Mouse (Mus musculus): Measurements from ENCODE around the gene Lrrc2. TPM values are rescaled to one million over a fixed set of nuclear protein-coding genes. Genes with fewer than 3 reads are reported as not detected.
A peak's percentile ranks its signal among the peaks of the same experiment; 100 is the strongest.

Gene Lrrc2
- total and polyA plus RNA-seq, 3 experiments, result 0.07 TPM; not detected in 2

GRCm38 (mm10) chr9:110950109-110950508 lies 1.2 kb upstream of the Lrrc2 start:
- Histone ChIP-seq H3K9me3 (replicated peaks; ENCODE audit: insufficient read depth, low read length) (no peaks in the 10 kb centered on the region), H3K79me2 (ENCODE audit: control insufficient read depth, insufficient read depth, low read length, poor library complexity) (no peaks in the 10 kb centered on the region), H3K27ac (ENCODE audit: control insufficient read depth, low read depth, low read length) (no peak overlapping the region), H3K9ac (ENCODE audit: control insufficient read depth, low read depth, low read length, poor library complexity, severe bottlenecking) (no peak overlapping the region), H3K4me3 (ENCODE audit: control insufficient read depth in 1 of 2, insufficient read depth in 1 of 2, low read depth in 2 of 2, low read length in 2 of 2) (no peak overlapping the region), H3K4me1 (ENCODE audit: control insufficient read depth in 1 of 2, insufficient read depth in 2 of 2, low read length in 2 of 2) (peaks cover 0 to 7% of the 10 kb centered on the region in 2 experiments; a peak in 2 of 4 replicates), H3K27me3 (ENCODE audit: control insufficient read depth in 1 of 2, insufficient read depth in 2 of 2, low read length in 2 of 2) (no peaks in the 10 kb centered on the region), H3K36me3 (ENCODE audit: control insufficient read depth in 1 of 2, insufficient read depth in 2 of 2, low read length in 2 of 2) (peaks cover 0 to 2% of the 10 kb centered on the region in 2 experiments; a peak in 1 of 4 replicates)
- TF ChIP-seq CTCF (IDR thresholded peaks at IDR 0.05 in 2 of 3, conservative IDR thresholded peaks at IDR 0.05 in 1 of 3; ENCODE audit: control insufficient read depth in 1 of 3, insufficient read depth in 1 of 3, low read depth in 2 of 3, low read length in 3 of 3, poor library complexity in 1 of 3, severe bottlenecking in 1 of 3) (no peak), CHD1 (IDR thresholded peaks at IDR 0.05; ENCODE audit: low read depth, low read length) (no peak), ZKSCAN1 (IDR thresholded peaks at IDR 0.05; ENCODE audit: low read depth, low read length) (no peak), ELF1 (IDR thresholded peaks at IDR 0.05; ENCODE audit: low read depth, low read length) (no peak), JUND (IDR thresholded peaks at IDR 0.05; ENCODE audit: low read depth, low read length) (no peak), GABPA (IDR thresholded peaks at IDR 0.05; ENCODE audit: low read depth, low read length) (no peak), KAT2A (conservative IDR thresholded peaks at IDR 0.05; ENCODE audit: low read depth, low read length) (no peak), ZNF384 (IDR thresholded peaks at IDR 0.05; ENCODE audit: low read depth, low read length) (no peak), TBP (IDR thresholded peaks at IDR 0.05; ENCODE audit: low read depth, low read length) (no peak), SMC3 (IDR thresholded peaks at IDR 0.05; ENCODE audit: low read depth, low read length) (no peak), TAL1 (IDR thresholded peaks at IDR 0.05; ENCODE audit: low read length) (no peak), POLR2AphosphoS5 (IDR thresholded peaks at IDR 0.05; ENCODE audit: borderline replicate concordance, low read depth, low read length) (no peak), HCFC1 (IDR thresholded peaks at IDR 0.05; ENCODE audit: low read depth, low read length) (no peak)
- DNase-seq (ENCODE audit: low read depth, low spot score), result no peak

DNA sequence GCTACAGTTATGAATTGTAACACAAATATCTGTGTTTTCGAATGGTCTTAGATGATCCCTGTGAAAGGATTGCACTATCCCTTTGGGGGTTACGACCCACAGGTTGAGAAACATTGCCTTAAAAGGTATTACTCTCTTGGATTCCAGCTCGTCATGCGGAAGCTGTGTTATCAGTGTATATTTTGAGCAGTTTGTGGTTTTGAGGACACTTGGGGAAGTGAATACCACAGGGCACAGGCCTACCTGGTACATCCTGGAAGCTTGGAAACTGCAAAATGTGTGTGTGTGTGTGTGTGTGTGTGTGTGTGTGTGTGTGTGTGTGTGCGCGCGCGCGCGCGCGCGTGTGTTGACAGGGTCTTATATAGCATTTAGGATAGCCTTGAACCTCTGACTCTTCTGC lies 521 bp downstream of the Lrrc2 start:
- Histone ChIP-seq H3K27me3 (ENCODE audit: control insufficient read depth in 1 of 2, insufficient read depth in 2 of 2, low read length in 2 of 2) (no peaks in the 10 kb centered on the region), H3K79me2 (ENCODE audit: control insufficient read depth, insufficient read depth, low read length, poor library complexity) (no peaks in the 10 kb centered on the region), H3K4me3 (ENCODE audit: control insufficient read depth in 1 of 2, insufficient read depth in 1 of 2, low read depth in 2 of 2, low read length in 2 of 2) (no peak overlapping the region), H3K9me3 (replicated peaks; ENCODE audit: insufficient read depth, low read length) (no peaks in the 10 kb centered on the region), H3K27ac (ENCODE audit: control insufficient read depth, low read depth, low read length) (no peak overlapping the region), H3K9ac (ENCODE audit: control insufficient read depth, low read depth, low read length, poor library complexity, severe bottlenecking) (no peak overlapping the region), H3K4me1 (ENCODE audit: control insufficient read depth in 1 of 2, insufficient read depth in 2 of 2, low read length in 2 of 2) (peaks cover 0 to 7% of the 10 kb centered on the region in 2 experiments; a peak in 2 of 4 replicates), H3K36me3 (ENCODE audit: control insufficient read depth in 1 of 2, insufficient read depth in 2 of 2, low read length in 2 of 2) (peaks cover 0 to 2% of the 10 kb centered on the region in 2 experiments; a peak in 1 of 4 replicates)
- TF ChIP-seq KAT2A (conservative IDR thresholded peaks at IDR 0.05; ENCODE audit: low read depth, low read length) (no peak), EP300 (IDR thresholded peaks at IDR 0.05; ENCODE audit: low read depth in 1 of 2, low read length in 2 of 2) (peak; percentile 10 to 44; a peak in 2 of 4 replicates)
- DNase-seq (ENCODE audit: low read depth, low spot score), result peak; percentile 14

- peak; percentile 8 for DNase-seq (ENCODE audit: low read depth, low spot score)
- Histone ChIP-seq H3K27ac (ENCODE audit: control insufficient read depth, low read depth, low read length) (no peak overlapping the region), H3K79me2 (ENCODE audit: control insufficient read depth, insufficient read depth, low read length, poor library complexity) (no peaks in the 10 kb centered on the region), H3K9ac (ENCODE audit: control insufficient read depth, low read depth, low read length, poor library complexity, severe bottlenecking) (no peak overlapping the region), H3K4me1 (ENCODE audit: control insufficient read depth in 1 of 2, insufficient read depth in 2 of 2, low read length in 2 of 2) (peaks cover 0 to 7% of the 10 kb centered on the region in 2 experiments; a peak in 2 of 4 replicates), H3K27me3 (ENCODE audit: control insufficient read depth in 1 of 2, insufficient read depth in 2 of 2, low read length in 2 of 2) (no peaks in the 10 kb centered on the region), H3K4me3 (ENCODE audit: control insufficient read depth in 1 of 2, insufficient read depth in 1 of 2, low read depth in 2 of 2, low read length in 2 of 2) (no peak overlapping the region), H3K36me3 (ENCODE audit: control insufficient read depth in 1 of 2, insufficient read depth in 2 of 2, low read length in 2 of 2) (peaks cover 0 to 2% of the 10 kb centered on the region in 2 experiments; a peak in 1 of 4 replicates), H3K9me3 (replicated peaks; ENCODE audit: insufficient read depth, low read length) (no peaks in the 10 kb centered on the region)
- TF ChIP-seq JUND (IDR thresholded peaks at IDR 0.05; ENCODE audit: low read depth, low read length), result no peak
- no peak for TF ChIP-seq UBTF (IDR thresholded peaks at IDR 0.05; ENCODE audit: borderline replicate concordance, insufficient read depth, low read depth, low read length)
- TF ChIP-seq MAX (IDR thresholded peaks at IDR 0.05; ENCODE audit: low read length), result peak; percentile 41; the same call in 1 of the 2 replicates
- TF ChIP-seq CTCF (IDR thresholded peaks at IDR 0.05 in 2 of 3, conservative IDR thresholded peaks at IDR 0.05 in 1 of 3; ENCODE audit: control insufficient read depth in 1 of 3, insufficient read depth in 1 of 3, low read depth in 2 of 3, low read length in 3 of 3, poor library complexity in 1 of 3, severe bottlenecking in 1 of 3), result no peak
- no peak for TF ChIP-seq GATA1 (IDR thresholded peaks at IDR 0.05; ENCODE audit: low read depth, low read length)
- peak; percentile 66; the same call in 1 of the 2 replicates for TF ChIP-seq USF1 (IDR thresholded peaks at IDR 0.05; ENCODE audit: low read depth, low read length)
- no peak for TF ChIP-seq MYB (IDR thresholded peaks at IDR 0.05; ENCODE audit: low read depth, low read length)
- no peak for TF ChIP-seq CHD2 (IDR thresholded peaks at IDR 0.05; ENCODE audit: low read length)
- no peak for TF ChIP-seq KAT2A (conservative IDR thresholded peaks at IDR 0.05; ENCODE audit: low read depth, low read length)
- TF ChIP-seq USF2 (IDR thresholded peaks at IDR 0.05; ENCODE audit: borderline replicate concordance in 1 of 2, insufficient read depth in 1 of 2, low read depth in 1 of 2, low read length in 2 of 2), result no peak
These were observed 1.1 kb downstream of the Lrrc2 start for GRCm38 (mm10) chr9:110952398-110952797.

All from MEL (cell line).